Mouse (Mus musculus) T-helper 17 cell (primary cell): Measurements from ENCODE around the gene Nrip1.

Experiments
- in situ Hi-C, 2 experiments: fragments of 300-600 bp; cut with MboI, MseI; formaldehyde crosslinking; loops; 1 replicate in 1 of 2; 2 replicates in 1 of 2; pipeline ENCODE4 v1.15.1; 2025; ENCODE audit warnings: high pct_unique_total_duplicates in 2 of 2

The Nrip1 gene

GRCm38 (mm10) chr16:76318331-76318922, 55.2 kb downstream of the Nrip1 start:
- in situ Hi-C loops: no loop called here

DNA sequence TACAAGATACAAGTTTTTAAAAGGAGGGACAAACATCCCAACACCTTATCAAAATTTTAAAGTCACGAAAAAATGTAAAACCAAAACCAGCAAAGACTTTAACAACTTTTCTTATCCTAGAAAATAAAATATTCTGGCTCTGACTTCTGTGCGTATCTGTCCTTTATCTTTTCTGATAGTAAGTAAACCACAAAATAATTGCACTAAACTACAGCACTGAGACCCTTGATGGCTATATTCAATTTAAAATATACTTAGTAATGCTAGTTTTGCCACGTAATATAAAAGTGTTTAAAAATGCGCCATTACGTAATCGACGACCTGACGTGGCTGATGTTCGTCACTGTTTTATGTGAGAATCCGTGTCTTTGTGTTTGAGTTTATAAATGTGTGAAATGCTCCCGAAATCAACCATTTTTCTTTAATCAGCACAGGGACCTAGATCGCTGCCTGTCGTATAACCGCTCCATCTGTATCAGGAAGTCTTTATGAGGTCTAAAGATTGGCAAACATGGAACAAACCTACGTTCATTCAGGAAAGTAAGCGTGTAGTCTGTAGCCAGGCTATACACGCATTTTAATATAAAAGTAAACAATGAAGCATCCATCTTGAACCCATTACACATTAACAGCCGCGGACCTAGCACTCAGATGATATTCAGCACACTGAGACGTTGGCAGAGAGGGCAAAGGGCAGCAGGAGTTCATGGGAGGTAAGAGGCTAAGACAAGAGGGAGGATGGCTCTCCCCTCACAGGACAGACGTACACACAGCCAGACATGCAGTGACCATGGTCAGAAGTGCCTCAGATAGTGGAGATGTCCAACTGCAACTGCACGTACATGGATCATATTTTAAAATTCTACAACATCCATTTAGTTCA, 56.4 kb downstream of the Nrip1 start:
- in situ Hi-C loops: no loop called here

GRCm38 (mm10) chr16:76315642-76316041, 58.0 kb downstream of the Nrip1 start:
- in situ Hi-C loops: no loop called here

DNA sequence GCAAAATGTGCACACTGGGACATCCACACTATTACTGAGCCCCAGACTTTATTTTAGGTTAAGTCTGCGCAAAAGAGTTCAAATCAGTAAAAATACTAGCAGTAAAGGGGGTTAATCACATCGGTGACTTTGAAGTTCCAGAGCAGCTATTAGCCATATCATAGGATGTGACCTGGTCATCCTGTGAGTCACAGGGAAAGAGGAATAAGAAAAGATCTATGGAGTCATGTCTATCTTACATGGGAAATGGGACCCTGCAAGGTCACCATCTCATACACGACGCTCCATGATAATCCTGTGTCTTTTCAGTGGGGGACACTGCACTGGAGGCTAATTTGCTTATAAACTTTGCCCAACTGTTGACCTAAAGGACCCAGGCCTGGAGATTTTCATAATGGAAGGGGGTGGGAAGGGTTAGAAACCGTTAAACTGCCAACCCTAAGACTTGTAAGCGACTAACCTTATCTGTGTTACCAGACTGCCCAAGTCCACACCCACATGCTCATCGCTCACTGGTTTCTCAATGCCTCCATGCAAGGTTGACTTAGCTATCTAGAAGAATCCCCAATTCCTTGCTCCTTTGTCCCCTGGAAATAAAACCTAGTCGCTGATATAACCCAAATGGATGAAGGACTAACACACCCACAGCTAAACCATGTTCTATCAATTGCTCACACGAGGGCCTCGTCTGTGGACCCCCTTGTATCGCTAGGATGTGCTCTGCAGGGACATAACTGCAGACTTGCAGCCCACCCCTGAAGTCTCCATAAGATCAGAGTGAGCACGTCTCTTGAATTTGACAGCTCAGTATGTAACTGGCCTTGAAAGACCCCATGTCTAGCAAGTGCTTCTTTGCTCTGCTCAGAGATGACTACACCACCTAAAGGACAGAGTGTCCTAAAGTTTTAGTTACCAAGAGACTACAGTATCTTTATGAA, 59.3 kb downstream of the Nrip1 start:
- in situ Hi-C loops: loop anchor here in 1 of 2 experiments (5.0 kb wide), 1 partner anchor 43 kb away; no protein-coding TSS in a partner anchor

DNA sequence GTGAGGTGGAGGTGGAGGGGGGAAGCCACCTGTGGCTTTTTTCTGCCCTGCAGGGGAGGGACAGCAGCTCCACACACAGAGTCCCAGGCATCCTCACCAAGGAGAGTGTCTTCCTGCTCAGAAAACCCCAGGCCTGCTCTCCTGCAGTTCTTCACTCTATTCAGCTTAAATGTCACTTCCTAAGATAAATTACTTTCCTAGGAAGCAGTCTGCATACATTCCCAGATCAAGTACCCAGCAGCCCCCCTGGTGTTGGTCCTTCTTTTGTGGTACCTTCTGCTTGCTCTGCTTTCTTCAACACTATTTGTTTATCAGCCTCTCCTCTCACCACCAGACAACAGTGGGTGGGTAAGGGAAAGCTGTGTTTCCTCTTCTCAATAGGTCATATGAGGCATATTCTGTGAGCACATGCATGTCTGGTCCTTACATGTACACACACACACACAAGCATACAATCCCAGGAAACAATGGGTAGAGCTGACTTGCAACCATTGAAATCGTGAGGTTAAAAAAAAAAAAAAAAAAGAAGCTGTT, 60.7 kb downstream of the Nrip1 start:
- in situ Hi-C loops: loop anchor here in 1 of 2 experiments (5.0 kb wide), 1 partner anchor 44 kb away; no protein-coding TSS in a partner anchor

- in situ Hi-C loops: loop anchor here in 1 of 2 experiments (5.0 kb wide), 1 partner anchor 47 kb away; no protein-coding TSS in a partner anchor
Observed at GRCm38 (mm10) chr16:76310791-76311190, 62.8 kb downstream of the Nrip1 start.

DNA sequence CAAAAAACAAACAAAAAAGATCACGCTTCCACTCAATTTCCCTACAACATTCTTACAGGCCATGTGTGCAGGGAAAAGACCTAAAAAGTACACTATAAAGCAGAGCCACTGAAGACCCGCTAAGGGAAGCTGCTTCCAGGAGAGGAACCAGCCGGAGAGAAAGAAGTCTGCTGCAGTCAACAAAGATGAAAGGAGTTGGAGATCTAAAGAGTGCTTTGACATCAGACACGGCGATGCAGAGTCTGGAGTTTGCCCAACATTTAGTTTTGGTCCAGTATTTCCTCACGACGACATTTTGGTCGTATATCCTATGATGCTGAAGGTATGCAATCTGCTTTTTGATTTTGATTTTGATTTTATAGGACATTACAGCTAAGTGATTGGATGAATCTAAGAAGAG, 63.3 kb downstream of the Nrip1 start:
- in situ Hi-C loops: loop anchor here in 1 of 2 experiments (5.0 kb wide), 1 partner anchor 47 kb away; no protein-coding TSS in a partner anchor

GRCm38 (mm10) chr16:76309280-76309679, 64.3 kb downstream of the Nrip1 start:
- in situ Hi-C loops: no loop called here

DNA sequence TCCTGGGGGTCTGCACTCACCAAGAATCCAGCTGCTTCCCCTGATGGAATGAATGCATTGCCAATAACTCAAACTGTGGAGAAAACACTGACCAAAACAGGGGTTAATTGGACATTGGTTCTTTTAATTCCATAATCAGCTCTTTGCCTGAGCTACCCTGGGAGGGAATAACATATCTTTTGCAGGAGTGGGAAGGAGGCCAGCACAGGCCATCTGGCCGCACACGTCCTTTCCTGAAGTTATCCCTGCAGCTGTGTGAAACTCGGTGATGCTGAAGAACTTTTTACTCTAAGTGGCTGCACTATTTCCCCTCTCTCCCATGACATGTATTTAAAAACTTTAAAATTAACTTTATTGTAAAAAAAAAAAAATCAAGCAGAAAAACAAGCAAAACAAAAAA, 66.6 kb downstream of the Nrip1 start:
- in situ Hi-C loops: no loop called here

DNA sequence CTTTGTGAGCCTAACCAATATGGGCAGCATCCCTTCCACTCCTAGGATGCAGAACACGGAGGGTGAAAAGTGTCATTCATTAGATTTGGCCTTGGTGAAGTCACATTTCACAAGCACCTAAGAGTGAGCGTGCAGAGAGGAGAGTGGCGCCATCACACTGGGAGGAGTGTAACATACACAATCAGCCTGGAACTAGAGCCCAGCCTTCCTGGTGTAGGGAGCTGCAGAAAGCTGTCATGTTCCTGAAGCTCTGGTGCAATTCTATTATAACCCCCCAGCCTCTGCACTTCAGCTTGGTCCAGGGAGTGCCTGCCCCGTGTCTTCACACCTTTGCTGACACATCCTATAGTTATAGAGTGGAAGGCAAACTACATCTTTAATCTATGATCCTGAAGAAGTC, 67.2 kb downstream of the Nrip1 start:
- in situ Hi-C loops: no loop called here

DNA sequence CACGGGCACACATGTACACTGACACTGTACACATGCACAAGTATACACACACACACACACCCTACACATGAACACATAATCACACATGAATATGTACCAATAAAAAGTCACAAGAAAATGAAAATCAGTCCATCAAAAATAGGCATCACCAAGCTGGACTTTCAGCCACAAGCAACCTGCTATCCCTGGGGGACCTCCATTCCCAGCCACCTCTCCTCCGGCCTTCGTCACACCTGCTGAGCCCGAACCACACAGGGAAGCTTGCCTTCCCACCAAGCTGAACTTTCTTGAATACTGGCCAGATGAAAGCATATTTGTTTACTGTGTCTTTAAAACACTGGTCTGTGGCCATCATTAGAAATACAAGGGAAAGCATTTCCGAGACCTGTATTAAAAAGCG, 70.2 kb downstream of the Nrip1 start:
- in situ Hi-C loops: loop anchor here in 1 of 2 experiments (5.0 kb wide), 1 partner anchor 111 kb away; no protein-coding TSS in a partner anchor

GRCm38 (mm10) chr16:76301728-76302050, 71.9 kb downstream of the Nrip1 start:
- in situ Hi-C loops: loop anchor here in 1 of 2 experiments (5.0 kb wide), 1 partner anchor 109 kb away; no protein-coding TSS in a partner anchor

DNA sequence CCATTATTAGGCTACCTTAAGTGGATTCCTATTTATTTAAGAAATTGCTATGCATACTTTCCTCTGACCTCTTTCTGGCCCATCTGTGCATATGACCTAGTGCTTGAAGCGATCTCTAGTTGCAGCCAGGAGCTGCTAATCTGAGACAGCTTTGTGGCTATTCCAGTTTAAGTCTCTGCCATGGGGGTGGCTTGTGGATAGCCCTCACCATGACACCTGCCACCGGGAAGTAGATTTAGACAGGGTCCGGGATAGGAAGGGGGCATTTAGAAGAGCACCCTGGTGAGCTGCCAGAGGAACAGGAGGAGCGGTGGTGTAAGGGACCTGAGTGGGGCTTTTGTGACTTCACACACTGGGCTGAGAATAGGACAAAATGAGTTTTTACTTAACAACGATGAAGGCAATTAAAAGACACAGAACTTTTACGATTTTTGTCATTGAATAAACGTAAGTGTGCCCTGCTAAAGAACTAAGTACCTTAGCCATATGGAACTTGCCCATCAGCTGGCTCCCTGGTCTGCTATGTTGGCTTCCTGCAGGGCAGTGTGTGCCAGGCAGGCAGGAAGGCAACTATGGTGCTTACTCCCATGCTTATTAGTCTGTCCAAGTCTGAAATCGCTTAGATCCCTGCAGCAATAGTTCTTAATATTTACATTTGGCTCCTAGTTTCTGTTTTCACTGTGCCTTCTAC, 72.4 kb downstream of the Nrip1 start:
- in situ Hi-C loops: loop anchor here in 1 of 2 experiments (5.0 kb wide), 1 partner anchor 109 kb away; no protein-coding TSS in a partner anchor

DNA sequence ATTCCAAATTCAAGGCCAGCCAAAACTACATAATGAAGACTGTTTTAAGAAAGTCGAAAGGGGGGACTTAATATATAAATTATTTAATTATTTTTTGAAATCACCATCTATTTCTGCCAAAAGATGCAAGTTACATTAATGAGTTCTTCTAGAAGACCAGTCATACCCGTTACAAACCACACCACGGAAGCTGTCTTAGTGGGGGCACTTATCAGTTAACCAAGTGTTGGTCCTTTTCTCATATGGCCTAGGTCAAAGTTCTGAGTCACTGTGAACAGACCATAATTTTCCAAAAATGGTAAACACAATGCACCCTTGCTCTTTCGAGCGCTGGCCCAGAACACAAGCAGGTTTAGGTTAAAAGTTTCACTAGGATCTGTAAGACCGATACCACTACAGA, 73.2 kb downstream of the Nrip1 start:
- in situ Hi-C loops: loop anchor here in 1 of 2 experiments (5.0 kb wide), 1 partner anchor 108 kb away; no protein-coding TSS in a partner anchor

DNA sequence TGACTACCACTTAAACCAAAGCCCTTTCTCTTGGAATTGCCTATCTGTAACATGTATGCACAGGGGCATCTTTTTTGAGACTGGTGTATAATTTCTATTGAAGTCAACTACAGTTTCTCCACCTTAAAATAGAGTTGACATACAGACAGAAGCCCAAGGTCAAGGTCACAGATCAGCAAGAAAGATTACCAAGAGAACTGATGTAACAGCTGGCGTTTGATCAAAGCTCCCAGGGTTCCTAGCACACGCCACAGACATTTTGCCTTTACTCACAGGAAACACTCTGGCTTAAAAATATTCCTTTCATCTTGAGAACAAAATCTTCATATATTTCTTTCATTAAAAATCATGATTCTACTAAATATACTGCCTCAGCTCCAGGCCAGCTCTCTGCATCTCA, 74.1 kb downstream of the Nrip1 start:
- in situ Hi-C loops: no loop called here

DNA sequence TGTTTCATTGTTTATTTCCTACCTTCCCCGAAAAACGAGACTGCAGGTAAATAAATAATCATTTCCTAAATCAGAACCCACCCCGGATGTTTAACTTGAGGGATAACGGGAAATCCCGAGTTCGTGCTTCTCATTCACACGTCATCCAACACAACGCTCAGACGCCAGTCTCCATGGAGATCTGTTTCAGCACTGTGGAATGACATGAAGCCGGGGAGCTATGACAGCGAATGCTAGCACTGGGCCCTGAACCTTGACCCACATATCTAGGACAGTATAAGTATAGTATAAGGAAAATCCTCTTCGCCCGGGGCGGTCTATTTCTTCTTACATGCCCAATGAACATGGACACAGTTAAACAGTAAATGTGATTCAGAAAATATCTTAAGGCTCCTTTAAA, 78.3 kb downstream of the Nrip1 start:
- in situ Hi-C loops: no loop called here

DNA sequence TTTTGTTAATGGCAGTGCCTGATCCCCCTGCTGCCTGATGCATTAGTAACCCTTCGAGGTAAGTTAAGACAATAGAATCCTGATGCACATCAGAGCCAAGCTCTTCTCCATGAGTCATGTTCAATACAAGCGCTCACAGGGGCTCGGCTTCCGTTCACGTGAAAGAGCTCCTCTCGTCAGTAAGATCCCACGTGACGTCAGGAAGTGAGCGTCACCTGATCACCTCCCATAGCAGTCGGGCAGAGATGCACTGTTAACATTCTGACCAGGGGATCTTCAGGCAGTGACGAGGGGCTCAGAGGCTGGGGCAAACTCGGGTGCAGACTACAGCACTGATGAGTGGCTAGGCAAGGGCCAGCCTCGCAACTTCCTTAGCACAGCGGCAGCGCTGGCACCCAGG, 79.1 kb downstream of the Nrip1 start:
- in situ Hi-C loops: no loop called here

- in situ Hi-C loops: no loop called here
Observed at GRCm38 (mm10) chr16:76293765-76294463, 79.7 kb downstream of the Nrip1 start.

- in situ Hi-C loops: no loop called here
Observed at GRCm38 (mm10) chr16:76293176-76293575, 80.5 kb downstream of the Nrip1 start.

- in situ Hi-C loops: no loop called here
Observed at GRCm38 (mm10) chr16:76292656-76293055, 81.0 kb downstream of the Nrip1 start.
